In genomic region chr17:4935268-4935667, GRCm38 (mm10) we compare ENCODE assay signal across 26 mouse cellular contexts.
"Had no signal": no experiment of that assay in that cellular context is flagged by ENCODE, and none has a peak within 500 bp of the region (broad histone marks: within the 10 kb centered on the region; RNA-seq: fewer than 3 reads in every experiment).

No protein-coding gene starts in this region.

- H3K9me3 ChIP-seq: embryonic facial prominence, embryonic 10.5 days; embryonic facial prominence, embryonic 12.5 days; embryonic facial prominence, embryonic 13.5 days; embryonic facial prominence, embryonic 15.5 days; forebrain, embryonic 10.5 days; forebrain, embryonic 12.5 days; forebrain, embryonic 13.5 days; forebrain, embryonic 15.5 days had no signal

- H3K4me3 ChIP-seq: embryonic facial prominence, embryonic 10.5 days; embryonic facial prominence, embryonic 12.5 days; embryonic facial prominence, embryonic 13.5 days; embryonic facial prominence, embryonic 15.5 days; erythroblast, embryonic 14.5 days; forebrain, embryonic 10.5 days; forebrain, embryonic 12.5 days; forebrain, embryonic 13.5 days; forebrain, embryonic 15.5 days; gastrocnemius, adult 2 months; heart, adult 2 months had no signal

- H3K4me2 ChIP-seq: embryonic facial prominence, embryonic 12.5 days; embryonic facial prominence, embryonic 13.5 days; embryonic facial prominence, embryonic 15.5 days; forebrain, embryonic 12.5 days; forebrain, embryonic 13.5 days; forebrain, embryonic 15.5 days had no signal

- H3K27ac ChIP-seq: embryonic facial prominence, embryonic 10.5 days; embryonic facial prominence, embryonic 12.5 days; embryonic facial prominence, embryonic 13.5 days; embryonic facial prominence, embryonic 15.5 days; forebrain, embryonic 10.5 days; forebrain, embryonic 12.5 days; forebrain, embryonic 13.5 days; forebrain, embryonic 15.5 days; gastrocnemius, adult 2 months; heart, adult 2 months had no signal

- H3K4me1 ChIP-seq: embryonic facial prominence, embryonic 10.5 days; embryonic facial prominence, embryonic 12.5 days; embryonic facial prominence, embryonic 13.5 days; embryonic facial prominence, embryonic 15.5 days; forebrain, embryonic 13.5 days; forebrain, embryonic 15.5 days had no signal

- DNase-seq: cerebellum, adult 9-10 months; cerebellum, adult 9-11 months; cerebellum, postnatal 10 days; cerebellum, postnatal 14 days; cerebellum, postnatal 25 days; cerebellum, postnatal 36 days; embryo, embryonic 11 days; forebrain, postnatal 0 days; gastrocnemius, adult 2 months; gastrocnemius, postnatal 10 days; gastrocnemius, postnatal 14 days; gastrocnemius, postnatal 25 days; gastrocnemius, postnatal 36 days; heart, adult 18-20 months; heart, adult 2 months had no signal

- H3K36me3 ChIP-seq: embryonic facial prominence, embryonic 10.5 days; embryonic facial prominence, embryonic 12.5 days; embryonic facial prominence, embryonic 13.5 days; embryonic facial prominence, embryonic 15.5 days; forebrain, embryonic 10.5 days; forebrain, embryonic 12.5 days; forebrain, embryonic 15.5 days had no signal

- H3K27me3 ChIP-seq: embryonic facial prominence, embryonic 12.5 days; embryonic facial prominence, embryonic 13.5 days; embryonic facial prominence, embryonic 15.5 days; forebrain, embryonic 12.5 days; forebrain, embryonic 13.5 days; forebrain, embryonic 15.5 days had no signal

- H3K9ac ChIP-seq: embryonic facial prominence, embryonic 12.5 days; embryonic facial prominence, embryonic 13.5 days; embryonic facial prominence, embryonic 15.5 days; forebrain, embryonic 12.5 days; forebrain, embryonic 13.5 days; forebrain, embryonic 15.5 days; forebrain, postnatal 0 days had no signal

- ATAC-seq: forebrain, embryonic 13.5 days; forebrain, embryonic 14.5 days; forebrain, embryonic 15.5 days; forebrain, embryonic 16.5 days; forebrain, postnatal 0 days had no signal
